Mouse (Mus musculus) CH12.LX (cell line): ENCODE measurements around the gene Dlg5. TPM values are rescaled to one million over a fixed set of nuclear protein-coding genes. Genes with fewer than 3 reads are reported as not detected.

ENCODE experiments used
- DNase-seq: peaks from one replicate; pipeline ENCODE4 v3.0.0-alpha.2; 2013; ENCODE audit errors: extremely low read depth
- H3K27ac ChIP-seq: 2 replicates; pipeline ENCODE4 v1.5.1; 2012; ENCODE audit warnings: low read depth, mild to moderate bottlenecking, control low read depth, moderate library complexity; ENCODE audit not compliant: insufficient read depth
- H3K27me3 ChIP-seq: replicated peaks from 2 replicates; pipeline ENCODE3; 2012; ENCODE audit warnings: inconsistent platforms
- H3K36me3 ChIP-seq, 2 experiments: replicated peaks in 1 of 2; 2 replicates each; pipeline versions ENCODE3 to v1.6.1; 2012; ENCODE audit warnings: inconsistent platforms in 1 of 2, low read length in 1 of 2, mild to moderate bottlenecking in 1 of 2, mixed read lengths in 1 of 2, moderate library complexity in 1 of 2; ENCODE audit not compliant: control insufficient read depth in 1 of 2, insufficient read depth in 1 of 2
- H3K4me1 ChIP-seq, 2 experiments: 2 replicates each; pipeline ENCODE4 v1.6.1; 2012; ENCODE audit warnings: inconsistent platforms in 1 of 2, moderate library complexity in 1 of 2; ENCODE audit not compliant: insufficient read depth in 2 of 2, control insufficient read depth in 1 of 2
- H3K4me2 ChIP-seq: 2 replicates; pipeline ENCODE4 v1.6.1; 2012; ENCODE audit warnings: low read depth, mild to moderate bottlenecking, control low read depth; ENCODE audit not compliant: poor library complexity, insufficient read depth, severe bottlenecking
- H3K4me3 ChIP-seq, 3 experiments: fragments of 150-350 bp in 1 of 3; sonication (generic) in 1 of 3; replicated peaks in 1 of 3; 2 replicates each; pipeline versions ENCODE3 to v1.5.1; 2011 to 2012; ENCODE audit warnings: low read depth in 2 of 3, low read length in 2 of 3, mild to moderate bottlenecking in 2 of 3, moderate library complexity in 2 of 3, control low read depth in 1 of 3, improper control_type of control experiment in 1 of 3, inconsistent platforms in 1 of 3, mixed read lengths in 1 of 3; ENCODE audit not compliant: poor library complexity in 1 of 3
- H3K79me2 ChIP-seq: replicated peaks from 2 replicates; pipeline ENCODE4 v1.6.1; 2012; ENCODE audit warnings: mild to moderate bottlenecking, moderate library complexity; ENCODE audit not compliant: control insufficient read depth, poor library complexity, insufficient read depth, severe bottlenecking; ENCODE audit errors: extremely low read depth
- H3K9ac ChIP-seq: 2 replicates; pipeline ENCODE4 v1.6.1; 2012; ENCODE audit warnings: low read depth, mild to moderate bottlenecking, control low read depth, moderate library complexity; ENCODE audit not compliant: insufficient read depth
- H3K9me3 ChIP-seq: replicated peaks from 2 replicates; pipeline ENCODE3; 2012; ENCODE audit warnings: low read length, inconsistent platforms, mixed read lengths
- CTCF ChIP-seq, 2 experiments: IDR thresholded peaks in 1 of 2; conservative IDR thresholded peaks in 1 of 2; 2 replicates each; pipeline ENCODE4 v1.5.1; 2011 to 2012; ENCODE audit warnings: low read depth in 2 of 2, low read length in 2 of 2, improper control_type of control experiment in 1 of 2, inconsistent platforms in 1 of 2, mild to moderate bottlenecking in 1 of 2, moderate library complexity in 1 of 2
- E2F4 ChIP-seq: IDR thresholded peaks from 2 replicates; pipeline ENCODE4 v1.6.1; 2011; ENCODE audit warnings: low read depth, low read length, improper control_type of control experiment; ENCODE audit not compliant: insufficient replicate concordance
- ETS1 ChIP-seq: conservative IDR thresholded peaks from 2 replicates; pipeline ENCODE4 v1.6.1; 2012; ENCODE audit warnings: low read depth, mild to moderate bottlenecking, inconsistent platforms, low read length, improper control_type of control experiment, moderate library complexity
- GABPA ChIP-seq: IDR thresholded peaks from 2 replicates; pipeline ENCODE4 v1.6.1; 2012; ENCODE audit warnings: low read depth, low read length, improper control_type of control experiment, inconsistent platforms; ENCODE audit not compliant: insufficient replicate concordance
- RAD21 ChIP-seq: IDR thresholded peaks from 2 replicates; pipeline ENCODE4 v1.6.1; 2011; ENCODE audit warnings: low read depth, mild to moderate bottlenecking, low read length, improper control_type of control experiment, moderate library complexity
- RCOR1 ChIP-seq: conservative IDR thresholded peaks from 2 replicates; pipeline ENCODE4 v1.6.1; 2012; ENCODE audit warnings: low read depth, mild to moderate bottlenecking, inconsistent platforms, low read length, improper control_type of control experiment
- SMC3 ChIP-seq: IDR thresholded peaks from 2 replicates; pipeline ENCODE4 v1.6.1; 2011; ENCODE audit warnings: low read depth, low read length, improper control_type of control experiment
- TBP ChIP-seq: conservative IDR thresholded peaks from 2 replicates; pipeline ENCODE4 v1.6.1; 2011; ENCODE audit warnings: low read depth, low read length, improper control_type of control experiment
- ZC3H11A ChIP-seq: IDR thresholded peaks from 2 replicates; pipeline ENCODE4 v1.6.1; 2012; ENCODE audit warnings: low read depth, mild to moderate bottlenecking, inconsistent platforms, low read length, improper control_type of control experiment
- dilution Hi-C: fragments of 300-500 bp; cut with MboI; formaldehyde crosslinking; loops from 2 replicates; pipeline ENCODE4 v1.14.3; 2020; ENCODE audit warnings: low sequenced_read_pairs; ENCODE audit not compliant: extremely low pct_unique_long_range_greater_than_20kb, extremely low pct_ligation_motif_present
- in situ Hi-C: fragments of 300-500 bp; cut with MboI; formaldehyde crosslinking; loops from 3 replicates; pipeline ENCODE4 v1.14.3; 2019; ENCODE audit warnings: low sequenced_read_pairs, low pct_ligation_motif_present, low pct_unique_long_range_greater_than_20kb, mixed read lengths
- polyA plus RNA-seq: library from polyadenylated mRNA; unstranded; fragments of >175 nt; gene quantifications from 2 replicates; pipeline ENCODE4 v1.2.1, GENCODE M21; 2012; ENCODE audit warnings: low read depth; ENCODE audit not compliant: insufficient read length
- total RNA-seq, 2 experiments: library from RNA; depleted of rRNA; stranded (reverse); fragments of 300-350 nt in 1 of 2; fragments of >200 nt in 1 of 2; gene quantifications; 2 replicates each; pipeline ENCODE4 v1.2.3; 2012 to 2014

The Dlg5 gene
- total and polyA plus RNA-seq, 3 experiments: 0.07 to 0.76 TPM; not detected in 1

GRCm38 (mm10) chr14:24282276-24282675 lies 36.6 kb upstream of the Dlg5 start:
- in situ Hi-C loops: no loop called here

DNA sequence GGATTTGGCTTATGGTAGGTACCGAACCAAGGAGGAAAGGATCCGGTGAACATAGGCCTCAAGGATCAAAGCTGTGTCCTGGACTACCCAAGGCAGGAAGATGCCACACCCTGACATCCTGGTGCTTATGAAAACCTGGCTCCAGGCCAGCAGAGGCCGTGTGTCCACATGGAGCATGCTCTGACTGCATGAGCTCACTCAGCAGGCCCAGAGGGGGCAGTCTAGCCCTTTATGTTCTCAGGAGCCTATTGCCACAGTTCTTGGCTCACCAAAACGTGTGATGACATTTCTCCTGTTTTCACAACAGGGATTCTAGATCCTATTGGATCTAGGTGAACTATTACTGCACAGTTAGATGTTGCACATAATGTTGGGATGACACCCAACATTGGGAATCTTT lies 35.6 kb upstream of the Dlg5 start:
- Histone ChIP-seq H3K4me2 (no peak overlapping the region), H3K4me3 (no peak overlapping the region), H3K36me3 (no peaks in the 10 kb centered on the region), H3K79me2 (no peaks in the 10 kb centered on the region), H3K27me3 (peaks cover 28% of the 10 kb centered on the region), H3K9me3 (no peaks in the 10 kb centered on the region), H3K27ac (no peak overlapping the region), H3K4me1 (peaks cover 0 to 5% of the 10 kb centered on the region in 2 experiments; a peak in 2 of 4 replicates), H3K9ac (no peak overlapping the region)
- TF ChIP-seq E2F4: no peak
- 0 out of 4 replicates have a peak, but pooled peaks of 1 of the 2 experiments have one; percentile 5 for TF ChIP-seq CTCF (conservative IDR thresholded peaks at IDR 0.05 in 1 of 2, IDR thresholded peaks at IDR 0.05 in 1 of 2; ENCODE audit: low read depth in 2 of 2, low read length in 2 of 2)
- TF ChIP-seq ETS1: no peak
- in situ Hi-C loops: no loop called here
- no peak for DNase-seq
- dilution Hi-C loops: no loop called here

More at GRCm38 (mm10) chr14:24282276-24282675, 36.6 kb upstream of the Dlg5 start:
- no peak overlapping the region for H3K4me3 ChIP-seq
- no peak overlapping the region for H3K4me2 ChIP-seq
- no peak for DNase-seq
- dilution Hi-C loops: no loop called here
- no peaks in the 10 kb centered on the region for H3K79me2 ChIP-seq
- H3K27ac ChIP-seq: no peak overlapping the region
- no peaks in the 10 kb centered on the region for H3K9me3 ChIP-seq
- peaks cover 0 to 5% of the 10 kb centered on the region in 2 experiments; a peak in 2 of 4 replicates for H3K4me1 ChIP-seq
- peaks cover 37% of the 10 kb centered on the region for H3K27me3 ChIP-seq
- no peak overlapping the region for H3K9ac ChIP-seq
- no peaks in the 10 kb centered on the region for H3K36me3 ChIP-seq
- TF ChIP-seq SMC3: no peak
- TF ChIP-seq CTCF (conservative IDR thresholded peaks at IDR 0.05 in 1 of 2, IDR thresholded peaks at IDR 0.05 in 1 of 2; ENCODE audit: low read depth in 2 of 2, low read length in 2 of 2): peak in 1 of 2 experiments; percentile 16; a peak in 1 of 4 replicates
- TF ChIP-seq ZC3H11A: no peak
- TF ChIP-seq ETS1: no peak

DNA sequence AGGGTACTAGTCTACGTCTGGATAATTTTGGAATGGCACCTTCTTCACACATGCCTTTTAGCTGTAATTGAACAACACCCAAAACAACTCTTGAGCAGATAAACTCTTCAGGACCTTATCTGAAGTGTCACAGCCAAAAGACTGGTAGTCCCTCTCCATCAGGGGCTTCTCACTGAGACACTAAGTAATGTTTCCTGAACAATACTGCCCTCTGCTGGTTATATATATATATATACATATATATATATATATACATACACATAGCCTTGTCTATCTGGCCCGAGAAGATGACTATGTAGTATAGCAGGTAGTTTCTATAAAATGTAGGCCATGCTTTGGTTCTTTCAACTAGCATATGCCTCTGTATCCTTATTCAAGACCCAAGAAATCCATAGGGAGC lies 29.8 kb upstream of the Dlg5 start:
- TF ChIP-seq RCOR1: no peak
- TF ChIP-seq TBP: no peak
- peak; percentile 29 for TF ChIP-seq RAD21
- peak in 1 of 2 experiments; percentile 29; a peak in 1 of 4 replicates for TF ChIP-seq CTCF (conservative IDR thresholded peaks at IDR 0.05 in 1 of 2, IDR thresholded peaks at IDR 0.05 in 1 of 2; ENCODE audit: low read depth in 2 of 2, low read length in 2 of 2)
- no peak for TF ChIP-seq GABPA
- no peak for TF ChIP-seq E2F4
- no peaks in the 10 kb centered on the region for H3K9me3 ChIP-seq
- no peaks in the 10 kb centered on the region for H3K36me3 ChIP-seq
- H3K9ac ChIP-seq: no peak overlapping the region
- dilution Hi-C loops (no loop called here), in situ Hi-C loops (no loop called here)
- H3K27me3 ChIP-seq: peaks cover 4% of the 10 kb centered on the region
- peaks cover 0 to 5% of the 10 kb centered on the region in 2 experiments; a peak in 2 of 4 replicates for H3K4me1 ChIP-seq
- no peak for DNase-seq
- H3K79me2 ChIP-seq: no peaks in the 10 kb centered on the region
- no peak overlapping the region for H3K4me2 ChIP-seq
- H3K27ac ChIP-seq: no peak overlapping the region
- H3K4me3 ChIP-seq: no peak overlapping the region
